ENCODE assay signal across 19 mouse cellular contexts in genomic region chr2:165351828-165352513, GRCm38 (mm10). TPM values are rescaled to one million over a fixed set of nuclear protein-coding genes. Genes with fewer than 3 reads are reported as not detected.
"Had no signal": no experiment of that assay in that cellular context is flagged by ENCODE, and none has a peak within 500 bp of the region (broad histone marks: within the 10 kb centered on the region; RNA-seq: fewer than 3 reads in every experiment).

No protein-coding gene starts in this region.

- H3K27ac ChIP-seq: kidney, embryonic 15.5 days; limb, embryonic 13.5 days; liver, embryonic 15.5 days; midbrain, embryonic 13.5 days; neural tube, embryonic 15.5 days had no signal

- ATAC-seq: intestine, embryonic 16.5 days; lung, postnatal 0 days; midbrain, embryonic 13.5 days had no signal

- DNase-seq: kidney, adult 2 months; kidney, postnatal 14 days; lung, adult 2 months; lung, postnatal 36 days; thymus, postnatal 14 days had no signal

- H3K4me3 ChIP-seq: kidney, embryonic 15.5 days; limb, embryonic 13.5 days; liver, embryonic 15.5 days; midbrain, embryonic 13.5 days; neural tube, embryonic 15.5 days had no signal

RNA-seq across cellular contexts. Expression of gene Zfp663, which starts 16.6 kb away (rescaled TPM):
- total RNA-seq: liver, adult 2 months; megakaryocyte progenitor cell, adult 5-6 weeks had no signal
- polyA plus RNA-seq: kidney, adult 2 months; large intestine, adult 2 months; liver, adult 2 months; liver, embryonic 15.5 days; small intestine, adult 2 months had no signal

RNA-seq across cellular contexts. Expression of gene Zfp334, which starts 36.1 kb away (rescaled TPM):
- total RNA-seq: megakaryocyte progenitor cell, adult 5-6 weeks had no signal

RNA-seq across cellular contexts. Expression of gene Ocstamp, which starts 48.2 kb away (rescaled TPM):
- total RNA-seq: left cerebral cortex, postnatal 10 days; megakaryocyte progenitor cell, adult 5-6 weeks; midbrain, postnatal 0 days had no signal
- polyA plus RNA-seq: midbrain, embryonic 13.5 days; neural tube, embryonic 11.5 days had no signal
